Mouse (Mus musculus): ENCODE data around the gene Gps1. TPM values are rescaled to one million over a fixed set of nuclear protein-coding genes. Genes with fewer than 3 reads are reported as not detected.

Gps1 gene
- polyA plus RNA-seq, 1 experiment from 2014 or later, result 113 TPM

DNA sequence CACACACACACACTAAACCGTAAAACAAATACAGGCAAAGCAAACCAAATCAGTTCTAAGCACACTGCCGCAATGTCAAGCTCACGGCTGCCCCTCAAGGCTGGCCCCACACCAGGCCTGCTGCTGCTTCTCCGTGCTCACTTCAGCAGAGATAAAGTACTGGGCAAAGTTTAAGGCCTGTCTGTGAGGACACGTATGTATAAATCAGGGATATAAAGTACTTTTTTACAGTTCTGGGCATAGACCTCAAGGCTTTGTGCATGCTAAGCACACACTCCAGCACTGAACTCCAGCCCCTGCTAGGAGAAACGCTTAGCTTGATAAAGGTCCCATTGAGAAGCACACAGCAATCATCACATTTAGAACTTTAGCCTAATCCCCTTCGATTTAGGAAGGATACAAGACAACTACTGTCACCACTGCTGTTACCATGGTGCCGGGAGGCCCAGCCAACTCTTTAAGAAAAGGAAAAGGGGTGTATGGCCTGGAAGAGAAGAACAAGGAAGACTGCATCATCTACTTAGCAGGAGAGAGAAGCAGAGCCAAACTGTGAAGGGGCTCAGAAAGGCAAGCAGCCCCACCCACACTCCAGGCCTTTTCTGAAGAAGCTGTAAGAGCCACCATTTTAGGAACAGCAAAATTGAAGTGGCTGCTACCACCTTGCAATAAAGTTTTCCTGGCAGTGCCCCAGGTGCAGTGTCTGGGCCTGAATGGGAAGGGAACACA, 49.6 kb downstream of the Gps1 start:
- Histone ChIP-seq H3K36me3 (no peaks in the 10 kb centered on the region), H3K4me2 (no peak overlapping the region), H3K4me1 (replicated peaks) (peaks cover 18% of the 10 kb centered on the region), H3K9me3 (replicated peaks) (no peaks in the 10 kb centered on the region), H3K27ac (peak overlapping the region; percentile 50), H3K4me3 (no peak overlapping the region), H3K27me3 (no peaks in the 10 kb centered on the region), H3K9ac (no peak overlapping the region)
- 34% methylated on average over 8 of the region's 8 CpGs for WGBS
- ATAC-seq (replicated peaks; ENCODE audit: insufficient number of reproducible peaks, insufficient read depth, low FRiP score, low read depth), result peak; percentile 34; the same call in 1 of the 2 replicates

Other genes starting within 250 kb of the Gps1 start
- gene Mcrip1, start 234.5 kb upstream of the Gps1 start, polyA plus RNA-seq (2015; fragmentation: Nextera tagmentation; extraction: Ambion mirVana), result 119 and 143 TPM in 2 replicates
- gene Ppp1r27, start 233.1 kb upstream of the Gps1 start, polyA plus RNA-seq (2015; fragmentation: Nextera tagmentation; extraction: Ambion mirVana), result 0.50 and 7.6 TPM in 2 replicates
- gene P4hb, start 211.0 kb upstream of the Gps1 start, polyA plus RNA-seq (2015; fragmentation: Nextera tagmentation; extraction: Ambion mirVana), result 357 and 484 TPM in 2 replicates
- gene Arhgdia, start 202.6 kb upstream of the Gps1 start, polyA plus RNA-seq (2015; fragmentation: Nextera tagmentation; extraction: Ambion mirVana), result 345 and 458 TPM in 2 replicates
- gene Alyref, start 185.9 kb upstream of the Gps1 start, polyA plus RNA-seq (2015; fragmentation: Nextera tagmentation; extraction: Ambion mirVana), result 238 and 262 TPM in 2 replicates
- 175 and 182 TPM in 2 replicates for gene Anapc11, start 185.9 kb upstream of the Gps1 start, polyA plus RNA-seq (2015; fragmentation: Nextera tagmentation; extraction: Ambion mirVana)
- gene Npb, start 175.8 kb upstream of the Gps1 start, polyA plus RNA-seq (2015; fragmentation: Nextera tagmentation; extraction: Ambion mirVana), result 11.7 and 13.0 TPM in 2 replicates
- 80.3 and 111 TPM in 2 replicates for gene Pcyt2, start 166.3 kb upstream of the Gps1 start, polyA plus RNA-seq (2015; fragmentation: Nextera tagmentation; extraction: Ambion mirVana)
- 17.6 and 25.1 TPM in 2 replicates for gene Sirt7, start 159.0 kb upstream of the Gps1 start, polyA plus RNA-seq (2015; fragmentation: Nextera tagmentation; extraction: Ambion mirVana)
- 17.8 and 21.2 TPM in 2 replicates for gene Mafg, start 150.7 kb upstream of the Gps1 start, polyA plus RNA-seq (2015; fragmentation: Nextera tagmentation; extraction: Ambion mirVana)
- 17.1 and 23.5 TPM in 2 replicates for gene Pycr1, start 140.5 kb upstream of the Gps1 start, polyA plus RNA-seq (2015; fragmentation: Nextera tagmentation; extraction: Ambion mirVana)
- gene Myadml2, start 136.1 kb upstream of the Gps1 start, polyA plus RNA-seq (2015; fragmentation: Nextera tagmentation; extraction: Ambion mirVana), result 13.2 and 15.4 TPM in 2 replicates
- 1.5 and 2.7 TPM in 2 replicates for gene Notum, start 123.1 kb upstream of the Gps1 start, polyA plus RNA-seq (2015; fragmentation: Nextera tagmentation; extraction: Ambion mirVana)
- gene Aspscr1, start 111.3 kb upstream of the Gps1 start, polyA plus RNA-seq (2015; fragmentation: Nextera tagmentation; extraction: Ambion mirVana), result 90.4 and 110 TPM in 2 replicates
- 105 and 111 TPM in 2 replicates for gene Cenpx, start 70.5 kb upstream of the Gps1 start, polyA plus RNA-seq (2015; fragmentation: Nextera tagmentation; extraction: Ambion mirVana)
- 27.5 and 36.8 TPM in 2 replicates for gene Lrrc45, start 70.3 kb upstream of the Gps1 start, polyA plus RNA-seq (2015; fragmentation: Nextera tagmentation; extraction: Ambion mirVana)
- gene Rac3, start 62.8 kb upstream of the Gps1 start, polyA plus RNA-seq (2015; fragmentation: Nextera tagmentation; extraction: Ambion mirVana), result 7.8 and 17.0 TPM in 2 replicates
- 7.0 and 16.7 TPM in 2 replicates for gene Dcxr, start 57.0 kb upstream of the Gps1 start, polyA plus RNA-seq (2015; fragmentation: Nextera tagmentation; extraction: Ambion mirVana)
- 11.4 and 46.0 TPM in 2 replicates for gene Cbr2, start 52.2 kb upstream of the Gps1 start, polyA plus RNA-seq (2015; fragmentation: Nextera tagmentation; extraction: Ambion mirVana)
- gene Hmga1b, start 21.5 kb upstream of the Gps1 start, polyA plus RNA-seq (2015; fragmentation: Nextera tagmentation; extraction: Ambion mirVana), result 2.1 and 2.8 TPM in 2 replicates
- 21.1 and 30.8 TPM in 2 replicates for gene Rfng, start 65 bp upstream of the Gps1 start, polyA plus RNA-seq (2015; fragmentation: Nextera tagmentation; extraction: Ambion mirVana)
- gene Dus1l, start 12.1 kb downstream of the Gps1 start, polyA plus RNA-seq (2015; fragmentation: Nextera tagmentation; extraction: Ambion mirVana), result 36.9 and 50.0 TPM in 2 replicates
- gene Fasn, start 40.3 kb downstream of the Gps1 start, polyA plus RNA-seq (2015; fragmentation: Nextera tagmentation; extraction: Ambion mirVana), result 17.0 and 31.7 TPM in 2 replicates
- 3.5 and 4.5 TPM in 2 replicates for gene Ccdc57, start 148.6 kb downstream of the Gps1 start, polyA plus RNA-seq (2015; fragmentation: Nextera tagmentation; extraction: Ambion mirVana)
- 158 and 159 TPM in 2 replicates for gene Slc16a3, start 164.2 kb downstream of the Gps1 start, polyA plus RNA-seq (2015; fragmentation: Nextera tagmentation; extraction: Ambion mirVana)
- gene Csnk1d, start 207.1 kb downstream of the Gps1 start, polyA plus RNA-seq (2015; fragmentation: Nextera tagmentation; extraction: Ambion mirVana), result 59.5 and 79.0 TPM in 2 replicates